Mouse (Mus musculus) megakaryocyte, adult 5-6 weeks (primary cell): ENCODE measurements around the gene Eif2ak4. TPM values are rescaled to one million over a fixed set of nuclear protein-coding genes. Genes with fewer than 3 reads are reported as not detected.
A peak's percentile ranks its signal among the peaks of the same experiment; 100 is the strongest.

ENCODE experiments used
- ATAC-seq: 2 replicates; pipeline ENCODE4 v1.8.0; 2016; ENCODE audit warnings: mild to moderate bottlenecking, inconsistent platforms; ENCODE audit not compliant: poor library complexity, severe bottlenecking
- total RNA-seq, 2 experiments: library from RNA; stranded (forward) in 1 of 2; stranded (reverse) in 1 of 2; fragments of 153-499, 151-499 nt in 1 of 2; fragments of 221-1000, 200-1000 nt in 1 of 2; gene quantifications; 2 replicates each; pipeline versions ENCODE4 v1.2.3 to v1.2.4; 2015 to 2017

Eif2ak4 gene
- 5.8 and 7.1 TPM in 2 replicates for total RNA-seq (2015)
- 5.7 and 7.5 TPM in 2 replicates for total RNA-seq (2017)

- ATAC-seq = peak; percentile 96
Measured at GRCm38 (mm10) chr2:118388341-118389335, at the start of gene Eif2ak4. Eif2ak4 (plus strand) TSS chr2:118388618.

- ATAC-seq = no peak
Measured at GRCm38 (mm10) chr2:118341295-118341694, 47.1 kb upstream of the Eif2ak4 start.

- ATAC-seq = no peak
Measured at GRCm38 (mm10) chr2:118343897-118344296, 44.5 kb upstream of the Eif2ak4 start.

GRCm38 (mm10) chr2:118345535-118345934 lies 42.9 kb upstream of the Eif2ak4 start:
- ATAC-seq = no peak

- no peak; the same call in 1 of the 2 replicates for ATAC-seq
Measured at GRCm38 (mm10) chr2:118353498-118353897, 34.9 kb upstream of the Eif2ak4 start.

GRCm38 (mm10) chr2:118353916-118354403 lies 34.5 kb upstream of the Eif2ak4 start:
- ATAC-seq = no peak; the same call in 1 of the 2 replicates

GRCm38 (mm10) chr2:118355138-118355719 lies 33.2 kb upstream of the Eif2ak4 start:
- ATAC-seq = no peak

GRCm38 (mm10) chr2:118371841-118372240 lies 16.6 kb upstream of the Eif2ak4 start:
- ATAC-seq = no peak

GRCm38 (mm10) chr2:118372561-118372900 lies 15.9 kb upstream of the Eif2ak4 start:
- ATAC-seq = no peak

GRCm38 (mm10) chr2:118372901-118373571 lies 15.4 kb upstream of the Eif2ak4 start, which contains the start of gene Gpr176:
Gpr176 (minus strand) TSS chr2:118373419.
- peak; percentile 30 for ATAC-seq

GRCm38 (mm10) chr2:118373572-118374279 lies 14.7 kb upstream of the Eif2ak4 start:
- ATAC-seq = peak; percentile 76

- ATAC-seq = peak; percentile 45; the same call in 1 of the 2 replicates
Measured at GRCm38 (mm10) chr2:118375522-118375921, 12.9 kb upstream of the Eif2ak4 start.

- ATAC-seq = no peak
Measured at GRCm38 (mm10) chr2:118375931-118376330, 12.5 kb upstream of the Eif2ak4 start.

- ATAC-seq = no peak
Measured at GRCm38 (mm10) chr2:118379756-118380155, 8.7 kb upstream of the Eif2ak4 start.

- no peak for ATAC-seq
Measured at GRCm38 (mm10) chr2:118383387-118383786, 5.0 kb upstream of the Eif2ak4 start.

GRCm38 (mm10) chr2:118389569-118389968 lies 1.2 kb downstream of the Eif2ak4 start:
- no peak for ATAC-seq

- no peak for ATAC-seq
Measured at GRCm38 (mm10) chr2:118390072-118390471, 1.7 kb downstream of the Eif2ak4 start.

- no peak for ATAC-seq
Measured at GRCm38 (mm10) chr2:118391201-118391600, 2.8 kb downstream of the Eif2ak4 start.

GRCm38 (mm10) chr2:118399751-118400150 lies 11.3 kb downstream of the Eif2ak4 start:
- no peak for ATAC-seq
